Mouse (Mus musculus): ENCODE data around the gene Rusc1.

DNA sequence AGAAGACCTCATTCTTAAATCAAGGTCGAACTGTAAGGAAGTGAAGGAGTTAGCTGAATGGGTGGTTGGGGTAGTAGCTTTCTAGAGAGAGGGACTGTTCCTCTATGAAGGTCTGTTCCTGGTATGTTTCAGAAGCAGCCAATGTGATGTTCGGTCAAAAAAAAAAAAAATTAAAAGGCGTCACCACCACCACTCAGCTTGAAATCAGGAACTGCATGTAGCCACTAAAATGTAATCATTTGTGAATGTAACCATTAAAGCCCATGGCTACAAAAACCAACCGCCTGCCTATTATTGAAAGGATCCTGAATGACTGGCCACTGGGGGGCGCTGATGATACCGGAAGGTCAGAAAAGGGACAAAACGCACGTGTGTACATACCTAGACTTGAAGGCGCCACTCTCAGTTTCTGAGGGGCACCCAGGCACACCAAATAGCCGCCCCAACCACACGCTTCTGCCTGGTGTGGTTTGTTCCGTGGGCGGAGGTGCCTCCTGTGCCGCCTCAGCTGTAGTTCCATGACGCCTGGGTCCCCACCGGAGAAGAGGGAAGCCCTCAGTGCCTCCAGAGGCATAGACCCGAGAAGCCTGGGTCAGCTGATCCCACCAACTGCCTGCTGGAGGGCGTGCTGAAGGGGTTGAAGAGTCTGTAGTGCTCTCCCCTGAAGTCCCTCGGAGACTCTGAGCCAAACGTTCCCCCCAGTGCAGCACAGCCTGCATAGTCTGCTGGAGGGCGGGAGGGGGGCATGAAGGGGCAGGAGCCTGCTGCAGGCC is 5.6 kb downstream of the Rusc1 start:
- peak; percentile 64; the same call in 1 of the 2 replicates for TF ChIP-seq CTCF (IDR thresholded peaks at IDR 0.05; ENCODE audit: control insufficient read depth, insufficient read depth, insufficient replicate concordance, low read depth, low read length)
- TF ChIP-seq POLR2A (IDR thresholded peaks at IDR 0.05; ENCODE audit: control insufficient read depth, low read depth, low read length) = no peak
